Mouse (Mus musculus) ovary, adult 18-20 months (tissue): Measurements from ENCODE around the gene Gm26657.

Experiments
- DNase-seq: peaks from one replicate; pipeline ENCODE4 v3.0.0; 2022; ENCODE audit warnings: low spot score, mixed read lengths

The Gm26657 gene

GRCm38 (mm10) chr4:56757693-56758092, 17.8 kb downstream of the Gm26657 start:
- no peak for DNase-seq

- no peak for DNase-seq
Observed at GRCm38 (mm10) chr4:56767861-56768284, 28.0 kb downstream of the Gm26657 start.

- no peak for DNase-seq
Observed at GRCm38 (mm10) chr4:56768913-56769312, 29.0 kb downstream of the Gm26657 start.

DNA sequence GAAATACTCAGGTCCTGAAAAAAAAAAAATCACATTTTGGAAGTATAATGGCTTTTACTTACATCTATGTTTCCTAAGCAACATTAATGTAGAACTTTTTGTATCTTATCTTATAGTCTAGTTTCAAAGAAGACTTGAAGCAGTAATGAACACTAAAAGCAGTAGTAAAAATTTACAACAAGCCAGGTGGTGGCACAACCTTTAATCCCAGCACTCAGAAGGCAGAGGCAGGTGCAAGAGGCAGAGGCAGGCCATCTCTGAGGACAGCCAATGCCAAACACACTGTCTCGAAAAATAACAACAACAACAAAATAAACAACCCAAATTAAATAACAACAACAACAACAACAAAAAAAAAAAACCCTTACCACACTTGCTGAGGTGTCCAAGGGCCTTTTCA, 31.2 kb downstream of the Gm26657 start:
- DNase-seq, result no peak
